Mouse (Mus musculus) midbrain, embryonic 11.5 days (tissue): ENCODE results near the gene Slc4a1. TPM values are rescaled to one million over a fixed set of nuclear protein-coding genes. Genes with fewer than 3 reads are reported as not detected.

Source experiments
- ATAC-seq: fragments of 200-750 bp; cut with Nextera tagmentation; 2 replicates; pipeline ENCODE4 v1.8.0; 2017; ENCODE audit warnings: moderate TSS enrichment, moderate library complexity; ENCODE audit not compliant: low FRiP score
- DNase-seq: peaks from one replicate; pipeline ENCODE4 v3.0.0; 2015; ENCODE audit warnings: low spot score; ENCODE audit errors: missing footprints
- H3K27ac ChIP-seq: fragments of 300-500 bp; sonication (generic); 2 replicates; pipeline ENCODE4 v1.5.1; 2014; ENCODE audit warnings: low read depth, low read length
- H3K27me3 ChIP-seq: fragments of 300-500 bp; sonication (generic); 2 replicates; pipeline ENCODE4 v1.6.1; 2014; ENCODE audit warnings: mild to moderate bottlenecking, low read length, moderate library complexity, mixed read lengths; ENCODE audit not compliant: control insufficient read depth, insufficient read depth
- H3K36me3 ChIP-seq: fragments of 300-500 bp; sonication (generic); 2 replicates; pipeline ENCODE4 v1.6.1; 2014; ENCODE audit warnings: mild to moderate bottlenecking, low read length, moderate library complexity, mixed read lengths; ENCODE audit not compliant: control insufficient read depth, insufficient read depth
- H3K4me1 ChIP-seq: fragments of 300-500 bp; sonication (generic); 2 replicates; pipeline ENCODE4 v1.6.1; 2014; ENCODE audit warnings: low read length; ENCODE audit not compliant: control insufficient read depth, insufficient read depth
- H3K4me2 ChIP-seq: fragments of 300-500 bp; sonication (generic); 2 replicates; pipeline ENCODE4 v1.6.1; 2014; ENCODE audit warnings: mild to moderate bottlenecking, moderate library complexity
- H3K4me3 ChIP-seq: fragments of 300-500 bp; sonication (generic); 2 replicates; pipeline ENCODE4 v1.5.1; 2014; ENCODE audit warnings: low read depth, low read length
- H3K9ac ChIP-seq: fragments of 300-500 bp; sonication (generic); 2 replicates; pipeline ENCODE4 v1.6.1; 2014; ENCODE audit warnings: low read length
- H3K9me3 ChIP-seq: fragments of 300-500 bp; sonication (generic); 2 replicates; pipeline ENCODE4 v1.6.1; 2016; ENCODE audit warnings: low read length; ENCODE audit not compliant: control insufficient read depth
- WGBS: fragments of 180-500 bp; shearing (Covaris S2); extraction: QIAGEN DNeasy Blood & Tissue Kit; methylation state at CpG from one replicate; pipeline ENCODE4 v1.1.7; 2014; 5-methylcytosine and 5-hydroxymethylcytosine counted together
- polyA plus RNA-seq: library from polyadenylated mRNA; unstranded; fragments of >200 nt; fragmentation: Nextera tagmentation; extraction: Ambion mirVana; gene quantifications from 2 replicates; pipeline ENCODE4 v1.2.1, GENCODE M21; 2014

Gene Slc4a1
- polyA plus RNA-seq, 1 experiment from 2014 or later = 30.6 TPM

- H3K27ac ChIP-seq = no peak overlapping the region
- no peak overlapping the region for H3K4me3 ChIP-seq
- H3K4me1 ChIP-seq = no peaks in the 10 kb centered on the region
- no peak overlapping the region for H3K9ac ChIP-seq
- H3K27me3 ChIP-seq = no peaks in the 10 kb centered on the region
- H3K4me2 ChIP-seq = no peak overlapping the region
- DNase-seq (no peak), ATAC-seq (no peak)
- H3K9me3 ChIP-seq = no peaks in the 10 kb centered on the region
- WGBS = 88% methylated on average over 4 of the region's 4 CpGs
- no peaks in the 10 kb centered on the region for H3K36me3 ChIP-seq
Observed at GRCm38 (mm10) chr11:102341101-102341500, 24.9 kb downstream of the Slc4a1 start.

DNA sequence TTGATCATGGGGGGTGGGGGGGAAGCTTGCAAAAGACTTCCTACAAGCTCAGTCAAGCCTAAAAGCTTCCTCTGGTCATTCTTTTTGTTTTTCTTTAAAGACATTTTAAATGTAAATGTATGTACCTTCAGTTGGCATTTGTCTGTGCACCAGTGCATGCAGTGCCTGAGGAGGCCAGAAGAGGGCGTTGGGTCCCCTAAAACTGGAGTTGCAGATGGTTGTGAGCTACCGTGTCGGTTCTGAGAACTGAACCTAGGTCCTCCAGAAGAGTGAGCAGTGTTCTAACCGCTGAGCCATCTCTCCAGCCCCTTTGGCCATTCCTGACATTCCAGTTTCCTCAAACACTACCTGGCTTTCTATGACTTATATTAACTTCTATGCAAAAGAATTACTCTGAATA, 26.4 kb downstream of the Slc4a1 start:
- Histone ChIP-seq H3K4me2 (no peak overlapping the region), H3K27ac (no peak overlapping the region), H3K36me3 (no peaks in the 10 kb centered on the region), H3K27me3 (no peaks in the 10 kb centered on the region), H3K4me1 (no peaks in the 10 kb centered on the region; the same call in 1 of the 2 replicates), H3K9me3 (no peaks in the 10 kb centered on the region), H3K4me3 (no peak overlapping the region), H3K9ac (no peak overlapping the region)
- DNase-seq (no peak), ATAC-seq (no peak)
- WGBS = 56% methylated on average over 4 of the region's 4 CpGs

DNA sequence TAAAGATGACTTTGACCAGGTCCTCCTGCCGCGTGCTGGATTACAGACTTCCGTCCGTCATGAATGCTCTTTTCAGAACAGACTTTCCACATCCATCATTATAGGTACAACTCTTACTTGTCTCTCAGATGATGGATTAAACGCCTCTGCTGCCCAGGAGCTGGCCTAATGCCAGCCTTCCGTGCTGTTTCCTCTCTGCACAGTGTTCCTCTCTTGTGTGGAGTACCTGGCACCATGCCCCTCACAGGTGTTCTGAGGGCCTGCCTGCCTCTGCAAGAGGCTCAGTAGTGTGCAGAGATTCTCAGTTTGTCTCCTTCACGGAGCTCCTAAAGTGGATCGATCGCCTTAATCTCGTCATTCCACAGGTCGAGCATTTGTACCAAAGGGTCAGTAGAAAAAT, 26.8 kb downstream of the Slc4a1 start:
- Histone ChIP-seq H3K9ac (no peak overlapping the region), H3K27ac (no peak overlapping the region), H3K27me3 (no peaks in the 10 kb centered on the region), H3K4me2 (no peak overlapping the region), H3K9me3 (no peaks in the 10 kb centered on the region), H3K4me1 (no peaks in the 10 kb centered on the region; the same call in 1 of the 2 replicates), H3K4me3 (no peak overlapping the region), H3K36me3 (no peaks in the 10 kb centered on the region)
- ATAC-seq (no peak), DNase-seq (no peak)
- 83% methylated on average over 11 of the region's 11 CpGs for whole genome bisulfite sequencing

- Histone ChIP-seq H3K27ac (no peak overlapping the region), H3K36me3 (no peaks in the 10 kb centered on the region), H3K4me1 (no peaks in the 10 kb centered on the region; the same call in 1 of the 2 replicates), H3K4me2 (no peak overlapping the region), H3K9ac (no peak overlapping the region), H3K27me3 (no peaks in the 10 kb centered on the region), H3K4me3 (no peak overlapping the region), H3K9me3 (no peaks in the 10 kb centered on the region)
- ATAC-seq (no peak), DNase-seq (no peak)
- 68% methylated on average over 3 of the region's 3 CpGs for WGBS
Observed at GRCm38 (mm10) chr11:102338561-102338960, 27.4 kb downstream of the Slc4a1 start.

- 74% methylated on average over 1 of the region's 1 CpGs for WGBS
- no peak for DNase-seq
Observed at GRCm38 (mm10) chr11:102337921-102338320, 28.1 kb downstream of the Slc4a1 start.

DNA sequence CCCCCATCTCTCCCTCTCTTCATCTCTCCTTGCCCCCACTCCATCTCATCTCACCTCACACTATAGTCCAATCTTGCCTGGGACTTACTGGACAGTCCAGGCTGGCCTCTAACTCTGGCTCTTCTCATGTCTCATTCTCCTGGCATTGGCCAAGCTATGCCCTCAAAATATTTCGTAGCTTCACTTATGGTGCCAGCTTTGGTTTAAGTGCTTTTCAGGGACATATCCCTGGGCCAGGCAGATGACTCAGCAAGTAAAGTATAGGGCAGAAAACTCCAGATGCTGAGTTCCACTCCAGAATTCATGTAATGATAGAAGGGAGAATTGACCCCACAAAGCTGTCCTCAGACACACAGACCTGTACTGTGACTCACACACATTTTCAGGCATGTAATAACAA, 29.8 kb downstream of the Slc4a1 start:
- no peaks in the 10 kb centered on the region for H3K27me3 ChIP-seq
- 83% methylated on average over 1 of the region's 1 CpGs for WGBS
- no peak for ATAC-seq
- no peak overlapping the region for H3K4me2 ChIP-seq
- H3K4me3 ChIP-seq = no peak overlapping the region
- no peaks in the 10 kb centered on the region; the same call in 1 of the 2 replicates for H3K4me1 ChIP-seq
- H3K9ac ChIP-seq = no peak overlapping the region
- H3K36me3 ChIP-seq = no peaks in the 10 kb centered on the region
- no peaks in the 10 kb centered on the region for H3K9me3 ChIP-seq
- no peak overlapping the region for H3K27ac ChIP-seq
- no peak for DNase-seq

More at GRCm38 (mm10) chr11:102337921-102338320, 28.1 kb downstream of the Slc4a1 start:
- no peaks in the 10 kb centered on the region for H3K9me3 ChIP-seq
- ATAC-seq = no peak
- no peaks in the 10 kb centered on the region; the same call in 1 of the 2 replicates for H3K4me1 ChIP-seq
- no peak overlapping the region for H3K4me3 ChIP-seq
- H3K9ac ChIP-seq = no peak overlapping the region
- H3K27ac ChIP-seq = no peak overlapping the region
- no peaks in the 10 kb centered on the region for H3K27me3 ChIP-seq
- H3K36me3 ChIP-seq = no peaks in the 10 kb centered on the region
- no peak overlapping the region for H3K4me2 ChIP-seq

DNA sequence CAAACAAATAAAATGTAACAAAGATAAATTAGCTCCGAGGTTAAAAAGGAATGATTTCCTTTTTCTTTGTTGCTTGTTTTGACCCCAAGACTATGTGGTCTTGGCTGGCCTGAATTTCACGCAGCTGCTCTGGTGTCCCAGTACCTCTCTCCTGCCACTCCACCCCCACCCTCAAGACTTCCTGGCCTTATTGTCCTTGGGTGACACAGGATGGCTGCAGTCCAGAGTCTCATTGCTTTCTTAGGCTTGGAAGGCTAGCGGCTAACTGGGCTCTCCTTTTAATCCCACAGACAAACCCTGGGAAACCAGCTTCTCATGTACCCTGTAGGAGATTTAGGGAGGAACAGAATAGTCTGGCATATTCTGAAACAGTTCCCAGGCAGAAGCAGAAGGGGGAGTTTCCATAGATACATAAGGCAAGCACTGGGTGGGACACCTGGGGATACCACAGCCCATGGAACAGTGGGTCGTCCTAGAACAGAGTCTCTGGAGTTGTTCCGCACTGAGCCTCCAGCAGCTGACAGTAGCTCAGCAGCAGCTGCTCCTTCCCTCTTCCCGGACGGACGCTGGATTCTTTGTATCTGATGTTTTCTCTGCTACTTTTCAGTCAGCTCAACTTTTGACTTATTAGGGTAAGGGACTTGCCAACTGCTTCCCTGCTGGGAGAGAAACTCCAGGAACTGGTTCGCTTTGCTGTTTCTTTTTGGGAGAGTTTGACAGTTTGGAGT, 30.9 kb downstream of the Slc4a1 start:
- H3K4me2 ChIP-seq = no peak overlapping the region
- DNase-seq = no peak
- H3K27me3 ChIP-seq = no peaks in the 10 kb centered on the region
- 37% methylated on average over 9 of the region's 9 CpGs for WGBS
- no peaks in the 10 kb centered on the region for H3K9me3 ChIP-seq
- ATAC-seq = no peak
- no peak overlapping the region for H3K9ac ChIP-seq
- no peak overlapping the region for H3K27ac ChIP-seq
- H3K4me3 ChIP-seq = no peak overlapping the region
- H3K36me3 ChIP-seq = no peaks in the 10 kb centered on the region
- no peaks in the 10 kb centered on the region; the same call in 1 of the 2 replicates for H3K4me1 ChIP-seq

DNA sequence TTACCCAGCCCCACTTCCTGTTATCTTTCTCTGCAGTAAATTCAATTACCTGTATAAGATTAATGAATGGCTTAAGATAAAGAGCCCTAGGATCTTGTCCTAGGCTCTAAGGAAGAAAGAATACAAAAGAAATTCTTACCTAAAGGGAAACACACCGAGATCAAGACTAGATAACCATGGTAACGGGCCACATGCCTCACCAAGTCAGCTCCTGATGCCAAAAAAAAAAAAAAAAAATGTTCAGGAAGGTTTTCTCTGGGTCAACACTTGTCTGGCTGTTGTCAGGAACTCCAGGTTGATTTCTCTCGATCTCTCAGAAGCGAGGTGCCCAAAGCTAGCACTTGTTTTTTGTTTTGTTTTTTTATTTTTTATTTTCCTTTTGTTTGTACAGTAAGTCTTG, 32.0 kb downstream of the Slc4a1 start:
- Histone ChIP-seq H3K4me1 (no peaks in the 10 kb centered on the region; the same call in 1 of the 2 replicates), H3K36me3 (no peaks in the 10 kb centered on the region), H3K4me2 (no peak overlapping the region), H3K27ac (no peak overlapping the region), H3K9ac (no peak overlapping the region), H3K4me3 (no peak overlapping the region), H3K9me3 (no peaks in the 10 kb centered on the region), H3K27me3 (no peaks in the 10 kb centered on the region)
- ATAC-seq (no peak), DNase-seq (no peak)
- WGBS = 68% methylated on average over 4 of the region's 4 CpGs

GRCm38 (mm10) chr11:102333061-102333460, 32.9 kb downstream of the Slc4a1 start:
- H3K27ac ChIP-seq = no peak overlapping the region
- ATAC-seq = no peak
- H3K9me3 ChIP-seq = no peaks in the 10 kb centered on the region
- no peak overlapping the region for H3K4me2 ChIP-seq
- no peaks in the 10 kb centered on the region; the same call in 1 of the 2 replicates for H3K4me1 ChIP-seq
- no peaks in the 10 kb centered on the region for H3K36me3 ChIP-seq
- no peaks in the 10 kb centered on the region for H3K27me3 ChIP-seq
- no peak for DNase-seq
- H3K4me3 ChIP-seq = no peak overlapping the region
- no peak overlapping the region for H3K9ac ChIP-seq
